Mouse (Mus musculus) testis, adult 2 months (tissue): ENCODE data around the gene Kat2a. TPM values are rescaled to one million over a fixed set of nuclear protein-coding genes. Genes with fewer than 3 reads are reported as not detected.

Source experiments
- H3K27ac ChIP-seq: fragments of 200-500 bp; 2 replicates; pipeline ENCODE4 v1.5.1; 2012; ENCODE audit warnings: low read depth, low read length; ENCODE audit not compliant: control insufficient read depth, insufficient read depth
- H3K27me3 ChIP-seq: fragments of 200-500 bp; 2 replicates; pipeline ENCODE4 v1.6.1; 2012; ENCODE audit warnings: mild to moderate bottlenecking, low read length, moderate library complexity; ENCODE audit not compliant: control insufficient read depth, insufficient read depth
- H3K36me3 ChIP-seq: fragments of 200-500 bp; 2 replicates; pipeline ENCODE4 v1.6.1; 2012; ENCODE audit warnings: mild to moderate bottlenecking, low read length; ENCODE audit not compliant: control insufficient read depth, insufficient read depth
- H3K4me1 ChIP-seq: fragments of 200-500 bp; 2 replicates; pipeline ENCODE4 v1.6.1; 2012; ENCODE audit warnings: low read length; ENCODE audit not compliant: control insufficient read depth, insufficient read depth
- H3K4me3 ChIP-seq: fragments of 200-500 bp; 2 replicates; pipeline ENCODE4 v1.5.1; 2012; ENCODE audit warnings: low read depth, mild to moderate bottlenecking, low read length, moderate library complexity, mixed read lengths; ENCODE audit not compliant: control insufficient read depth
- CTCF ChIP-seq: fragments of 200-500 bp; IDR thresholded peaks from 2 replicates; pipeline ENCODE4 v1.5.1; 2012; ENCODE audit warnings: low read depth, mild to moderate bottlenecking, inconsistent platforms, low read length, moderate library complexity; ENCODE audit not compliant: control insufficient read depth, insufficient read depth, insufficient replicate concordance
- POLR2A ChIP-seq: fragments of 200-500 bp; IDR thresholded peaks from 2 replicates; pipeline ENCODE4 v1.6.1; 2012; ENCODE audit warnings: low read depth, mild to moderate bottlenecking, inconsistent platforms, low read length, moderate library complexity; ENCODE audit not compliant: control insufficient read depth
- polyA plus RNA-seq: library from polyadenylated mRNA; depleted of rRNA; stranded (reverse); fragments of >200 nt; gene quantifications from 2 replicates; pipeline ENCODE4 v1.2.3, GENCODE M21; 2012

Gene Kat2a
- polyA plus RNA-seq, 1 experiment, result 24.0 TPM

- TF ChIP-seq POLR2A (no peak), CTCF (no peak)
- H3K4me1 ChIP-seq, result peaks cover 28% of the 10 kb centered on the region
- H3K27me3 ChIP-seq, result no peaks in the 10 kb centered on the region
- H3K27ac ChIP-seq, result no peak overlapping the region
- no peak overlapping the region for H3K4me3 ChIP-seq
- H3K36me3 ChIP-seq, result peaks cover 1% of the 10 kb centered on the region; the same call in 1 of the 2 replicates
Measured at GRCm38 (mm10) chr11:100705095-100705747, 7.0 kb downstream of the Kat2a start.

- peak within 1 kb of the TSS; percentile 71 for H3K27ac ChIP-seq
- H3K4me1 ChIP-seq, result peaks cover 28% of the 10 kb centered on the region
- no peak for TF ChIP-seq POLR2A
- no peak for TF ChIP-seq CTCF
- peak within 1 kb of the TSS; percentile 78 for H3K4me3 ChIP-seq
- H3K27me3 ChIP-seq, result no peaks in the 10 kb centered on the region
- H3K36me3 ChIP-seq, result peaks cover 1% of the 10 kb centered on the region; the same call in 1 of the 2 replicates
Measured at GRCm38 (mm10) chr11:100703851-100704531, 8.3 kb downstream of the Kat2a start, which contains the start of gene Dhx58. Gene Dhx58, minus strand, starts transcription at chr11:100704271.

- peak overlapping the region; percentile 78 for H3K4me3 ChIP-seq
- H3K27ac ChIP-seq, result peak overlapping the region; percentile 71
- H3K36me3 ChIP-seq, result peaks cover 1% of the 10 kb centered on the region; the same call in 1 of the 2 replicates
- TF ChIP-seq CTCF, result no peak
- TF ChIP-seq POLR2A, result no peak
- H3K4me1 ChIP-seq, result peaks cover 28% of the 10 kb centered on the region
- H3K27me3 ChIP-seq, result no peaks in the 10 kb centered on the region
Measured at GRCm38 (mm10) chr11:100703366-100703765, 8.9 kb downstream of the Kat2a start.

- H3K4me3 ChIP-seq, result peak overlapping the region; percentile 78
- H3K27me3 ChIP-seq, result no peaks in the 10 kb centered on the region
- peaks cover 28% of the 10 kb centered on the region for H3K4me1 ChIP-seq
- peak overlapping the region; percentile 71; the same call in 1 of the 2 replicates for H3K27ac ChIP-seq
- no peaks in the 10 kb centered on the region; the same call in 1 of the 2 replicates for H3K36me3 ChIP-seq
- no peak for TF ChIP-seq CTCF
- no peak for TF ChIP-seq POLR2A
Measured at GRCm38 (mm10) chr11:100702906-100703305, 9.4 kb downstream of the Kat2a start.

- Histone ChIP-seq H3K27me3 (no peaks in the 10 kb centered on the region), H3K4me3 (peak overlapping the region; percentile 78), H3K36me3 (no peaks in the 10 kb centered on the region; the same call in 1 of the 2 replicates), H3K27ac (no peak overlapping the region), H3K4me1 (peaks cover 28% of the 10 kb centered on the region)
- peak; percentile 71; the same call in 1 of the 2 replicates for TF ChIP-seq CTCF
- no peak for TF ChIP-seq POLR2A
Measured at GRCm38 (mm10) chr11:100702081-100702851, 10.0 kb downstream of the Kat2a start.

- H3K27ac ChIP-seq, result no peak overlapping the region
- no peak for TF ChIP-seq POLR2A
- no peak for TF ChIP-seq CTCF
- no peaks in the 10 kb centered on the region; the same call in 1 of the 2 replicates for H3K36me3 ChIP-seq
- peaks cover 28% of the 10 kb centered on the region for H3K4me1 ChIP-seq
- no peaks in the 10 kb centered on the region for H3K27me3 ChIP-seq
- no peak overlapping the region for H3K4me3 ChIP-seq
Measured at GRCm38 (mm10) chr11:100701301-100701700, 11.0 kb downstream of the Kat2a start.

GRCm38 (mm10) chr11:100700710-100701109, 11.6 kb downstream of the Kat2a start:
- TF ChIP-seq CTCF, result no peak
- no peak for TF ChIP-seq POLR2A

GRCm38 (mm10) chr11:100697921-100698320, 14.3 kb downstream of the Kat2a start:
- Histone ChIP-seq H3K4me1 (peaks cover 9% of the 10 kb centered on the region), H3K36me3 (no peaks in the 10 kb centered on the region), H3K4me3 (no peak overlapping the region), H3K27me3 (no peaks in the 10 kb centered on the region), H3K27ac (no peak overlapping the region)
- no peak for TF ChIP-seq POLR2A
- TF ChIP-seq CTCF, result no peak

More at GRCm38 (mm10) chr11:100700710-100701109, 11.6 kb downstream of the Kat2a start:
- H3K27me3 ChIP-seq, result no peaks in the 10 kb centered on the region
- H3K4me1 ChIP-seq, result peaks cover 28% of the 10 kb centered on the region
- H3K27ac ChIP-seq, result no peak overlapping the region
- H3K4me3 ChIP-seq, result no peak overlapping the region
- H3K36me3 ChIP-seq, result no peaks in the 10 kb centered on the region; the same call in 1 of the 2 replicates
